Mouse (Mus musculus): ENCODE measurements at regions not wholly inside any gene's neighbourhood (a gene's known extent, or its start where the extent isn't known, plus 50 kb on each side); places are given as distances from the start of the nearest gene placed in this dataset.

DNA sequence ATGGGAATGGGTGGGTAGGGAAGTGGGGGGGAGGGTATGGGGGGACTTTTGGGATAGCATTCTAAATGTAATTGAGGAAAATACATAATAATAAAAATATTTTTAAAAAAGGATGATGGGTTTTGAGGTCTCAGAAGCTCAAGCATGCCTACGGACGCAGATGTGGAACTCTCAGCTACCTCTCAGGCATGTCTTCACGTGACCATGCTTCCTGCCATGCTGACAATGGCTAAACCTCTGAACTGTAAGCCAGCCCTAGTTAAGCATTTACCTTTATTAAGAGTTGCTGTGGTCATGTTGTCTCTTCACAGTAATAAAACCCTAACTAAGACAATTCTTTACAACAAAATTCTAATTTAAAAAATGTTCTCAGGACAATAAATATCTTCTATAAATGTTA lies 80.0 kb downstream of the Tex36 start:
- DNase-seq, result no peak

DNA sequence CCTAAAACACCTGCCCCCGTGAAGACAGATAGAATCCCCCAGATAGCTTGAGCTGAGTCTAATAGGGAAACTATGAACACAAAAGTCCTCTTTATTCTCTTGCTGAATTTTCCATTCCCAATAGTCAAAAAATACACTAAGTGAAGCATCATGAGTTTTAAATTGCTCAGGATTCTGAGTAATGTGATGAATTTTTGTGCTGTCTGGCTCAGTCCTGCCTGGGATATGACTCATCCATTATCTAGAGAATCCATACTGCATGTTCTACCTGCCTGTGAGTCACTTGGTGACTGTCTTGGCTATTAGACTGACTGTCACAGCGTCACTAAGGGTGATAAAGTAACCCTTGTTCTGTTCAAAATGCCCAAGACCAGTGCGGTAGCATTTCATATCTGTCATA lies 83.0 kb downstream of the Tex36 start:
- DNase-seq, result no peak

DNA sequence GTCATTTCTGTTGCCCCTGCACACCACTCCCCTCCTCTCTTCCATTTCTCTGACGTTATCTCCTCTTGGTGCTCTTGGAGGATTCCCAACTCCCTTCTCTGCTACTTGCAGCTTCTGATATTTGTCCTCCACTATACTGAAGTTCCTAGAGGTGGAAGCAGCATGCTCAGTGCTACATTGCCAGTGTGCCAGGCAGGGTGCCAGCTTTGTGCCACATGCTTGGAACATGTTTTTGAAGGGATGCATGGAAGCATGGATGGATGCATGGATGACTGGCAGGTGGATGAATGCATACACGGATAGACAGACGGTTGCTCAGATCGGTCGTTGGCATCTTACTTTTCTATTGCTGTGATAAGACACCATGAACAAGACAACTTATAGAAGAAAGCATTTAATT lies 84.4 kb downstream of the Tex36 start:
- no peak for DNase-seq

DNA sequence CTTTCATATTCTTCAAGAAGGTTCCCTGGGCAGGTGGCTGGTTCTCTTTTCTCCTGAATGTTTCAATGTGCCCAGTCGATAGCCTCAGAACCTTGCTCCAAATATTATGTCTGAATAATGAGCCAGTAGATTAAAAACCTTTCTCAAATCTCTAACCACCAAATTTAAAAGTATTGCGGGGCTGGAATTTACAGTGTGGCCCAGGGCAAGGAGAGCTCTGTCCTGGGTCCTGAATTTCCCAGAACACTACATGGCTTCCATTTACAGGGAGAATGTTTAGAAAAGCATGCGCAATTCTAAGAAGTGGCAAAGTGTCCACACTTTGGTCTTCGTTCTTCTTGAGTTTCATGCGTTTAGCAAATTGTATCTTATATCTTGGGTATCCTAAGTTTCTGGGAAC lies 91.0 kb downstream of the Tex36 start:
- DNase-seq, result no peak

DNA sequence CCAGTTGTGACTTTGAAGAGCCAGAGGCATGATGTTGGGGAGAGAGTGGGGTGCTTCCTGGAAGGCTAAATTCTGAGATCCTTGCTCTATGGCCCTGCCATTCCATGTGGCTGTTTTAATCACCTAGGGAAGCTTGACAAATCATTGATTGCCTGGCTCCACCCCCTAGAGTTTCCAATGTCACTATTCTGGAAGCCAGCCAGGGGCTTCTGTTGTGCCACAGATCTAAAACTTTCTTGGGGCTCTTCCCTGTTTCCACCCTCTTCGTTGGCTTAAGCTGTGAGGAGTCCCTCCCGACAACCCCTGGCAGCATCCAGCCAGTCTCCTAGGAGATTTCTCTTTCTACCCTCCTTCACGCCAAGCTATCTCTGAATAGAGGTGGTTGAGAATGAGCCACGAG lies 92.5 kb downstream of the Tex36 start:
- DNase-seq, result no peak

DNA sequence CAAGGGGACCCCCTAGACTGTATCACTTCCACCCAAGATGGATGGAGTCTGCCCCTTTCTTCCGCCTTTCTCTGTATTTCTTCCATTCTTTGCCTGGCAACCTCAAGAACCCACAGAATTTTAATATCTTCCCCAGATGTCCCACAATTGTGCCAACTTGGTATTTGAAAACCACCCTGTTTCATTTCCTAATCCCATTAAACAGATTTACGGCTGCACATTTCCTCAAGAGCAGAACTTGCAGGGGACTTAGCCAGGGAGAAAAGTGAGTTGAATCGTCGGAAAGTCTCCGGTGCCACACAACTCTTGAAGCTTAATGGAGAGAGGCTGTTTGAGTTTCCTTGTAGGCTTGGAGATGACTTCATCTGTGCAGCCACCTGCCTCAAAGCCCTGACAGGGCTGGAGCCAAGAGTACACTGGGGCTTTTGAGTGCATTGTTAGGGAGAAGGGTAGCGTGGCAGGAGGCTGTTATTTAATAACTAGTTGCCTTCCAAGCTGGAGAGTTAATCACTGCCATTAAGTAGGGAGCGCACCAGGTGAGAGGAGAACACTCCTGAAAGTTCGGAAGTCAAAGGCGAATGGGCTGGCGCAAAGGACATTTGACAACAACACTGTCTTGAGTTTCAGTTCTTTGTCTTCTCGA lies 93.5 kb downstream of the Tex36 start:
- no peak for DNase-seq

DNA sequence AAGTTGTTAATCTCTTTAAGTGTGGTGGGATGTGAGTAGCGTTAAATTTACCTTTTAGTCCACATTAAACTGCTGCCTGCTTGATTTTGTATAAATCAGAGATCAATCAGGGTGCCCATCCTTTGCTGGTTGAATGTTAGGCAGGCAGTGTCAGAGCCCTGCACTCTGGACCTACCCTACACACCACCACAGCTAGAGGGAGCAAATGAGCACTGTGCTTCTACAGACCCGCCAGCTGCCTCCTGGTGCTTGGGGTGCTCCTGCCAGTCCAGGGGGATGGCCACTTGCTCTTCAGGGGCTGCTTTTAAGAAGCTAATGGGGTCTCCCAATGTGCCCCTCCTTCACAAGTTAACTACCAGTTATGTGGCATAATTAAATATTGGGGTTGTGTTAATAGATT lies 96.3 kb downstream of the Tex36 start:
- no peak for DNase-seq

DNA sequence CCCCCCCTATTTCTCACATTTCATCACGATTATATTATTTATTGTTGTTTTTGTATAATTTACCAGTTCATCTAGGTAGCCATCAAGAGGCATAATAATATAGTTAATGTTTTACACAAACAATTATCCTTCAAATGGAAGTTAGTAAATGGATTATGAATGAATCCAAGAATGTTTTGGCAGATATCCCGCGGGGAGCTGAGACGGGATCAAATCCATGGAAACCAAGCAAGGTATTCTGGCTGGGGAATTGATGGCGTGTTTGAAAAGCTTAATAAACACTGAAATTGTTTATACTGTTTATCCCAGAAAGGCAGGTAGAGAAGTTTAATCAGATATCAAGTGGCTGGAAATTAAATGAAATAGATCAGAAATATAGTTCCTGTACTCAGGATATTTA lies 98.0 kb downstream of the Tex36 start:
- no peak for DNase-seq

DNA sequence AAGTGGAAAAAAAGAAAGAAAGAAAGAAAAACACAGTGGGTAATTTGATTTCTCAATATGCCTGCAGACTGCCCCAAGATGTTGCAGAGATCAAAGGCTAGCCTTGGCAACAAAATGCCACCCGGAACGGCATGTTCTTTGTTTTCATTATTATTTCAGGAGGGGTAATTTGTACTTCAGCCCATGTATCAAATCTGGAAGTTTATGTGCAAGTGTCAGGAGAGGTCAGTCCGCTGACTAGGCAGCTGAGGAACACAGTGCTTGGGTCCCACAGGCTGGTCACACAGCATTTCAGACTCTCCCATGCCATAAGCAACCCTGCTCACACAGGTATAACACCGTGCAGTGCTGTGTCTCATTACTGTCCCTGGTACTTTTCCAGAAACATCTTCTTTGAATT lies 99.2 kb downstream of the Tex36 start:
- no peak for DNase-seq

DNA sequence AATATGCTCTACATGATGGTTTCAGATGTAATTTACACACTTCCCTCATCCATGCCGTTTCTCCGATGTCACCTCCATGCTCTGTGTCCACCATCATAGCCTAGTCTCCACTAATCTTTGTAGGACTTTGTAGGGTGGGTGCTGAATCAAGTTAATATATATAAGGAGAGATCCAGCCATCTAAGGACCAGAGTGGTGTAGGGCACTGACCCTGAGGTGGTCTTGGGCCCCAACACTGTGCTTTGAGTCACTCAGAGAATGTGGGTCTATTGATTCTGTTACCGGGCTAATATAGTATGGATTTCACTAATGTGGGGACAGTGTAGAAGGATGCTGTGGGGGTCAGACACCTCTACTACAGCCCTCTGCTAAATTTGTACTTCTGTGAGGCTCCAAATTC lies 104.4 kb downstream of the Tex36 start:
- DNase-seq, result no peak

DNA sequence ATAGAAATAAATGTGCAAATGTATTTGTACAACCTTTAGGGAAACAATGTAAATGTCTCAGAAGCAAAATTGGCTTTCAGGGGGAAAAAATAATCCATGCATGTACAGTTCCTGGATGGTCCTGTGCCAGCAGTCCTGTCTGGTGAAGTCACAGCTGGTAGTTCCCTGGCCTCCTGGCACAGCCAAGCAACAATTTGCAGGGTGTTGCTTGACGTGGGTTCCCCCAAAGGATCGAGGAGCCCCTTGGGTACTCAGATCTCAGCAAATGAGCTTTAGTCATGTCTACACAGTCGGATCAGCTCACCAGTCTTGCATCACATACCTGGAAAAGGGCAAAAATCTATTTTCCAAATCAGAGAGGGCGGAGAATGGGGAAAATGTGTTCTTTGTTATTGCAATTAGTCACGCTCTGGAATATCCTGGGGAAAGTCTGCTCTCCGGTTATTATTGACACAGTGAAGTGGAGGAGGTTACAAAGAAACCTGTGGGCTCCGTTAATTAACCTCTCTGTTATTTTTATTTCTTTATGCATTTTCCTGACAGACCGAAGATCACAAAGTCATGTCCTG lies 106.9 kb downstream of the Tex36 start:
- no peak for DNase-seq

DNA sequence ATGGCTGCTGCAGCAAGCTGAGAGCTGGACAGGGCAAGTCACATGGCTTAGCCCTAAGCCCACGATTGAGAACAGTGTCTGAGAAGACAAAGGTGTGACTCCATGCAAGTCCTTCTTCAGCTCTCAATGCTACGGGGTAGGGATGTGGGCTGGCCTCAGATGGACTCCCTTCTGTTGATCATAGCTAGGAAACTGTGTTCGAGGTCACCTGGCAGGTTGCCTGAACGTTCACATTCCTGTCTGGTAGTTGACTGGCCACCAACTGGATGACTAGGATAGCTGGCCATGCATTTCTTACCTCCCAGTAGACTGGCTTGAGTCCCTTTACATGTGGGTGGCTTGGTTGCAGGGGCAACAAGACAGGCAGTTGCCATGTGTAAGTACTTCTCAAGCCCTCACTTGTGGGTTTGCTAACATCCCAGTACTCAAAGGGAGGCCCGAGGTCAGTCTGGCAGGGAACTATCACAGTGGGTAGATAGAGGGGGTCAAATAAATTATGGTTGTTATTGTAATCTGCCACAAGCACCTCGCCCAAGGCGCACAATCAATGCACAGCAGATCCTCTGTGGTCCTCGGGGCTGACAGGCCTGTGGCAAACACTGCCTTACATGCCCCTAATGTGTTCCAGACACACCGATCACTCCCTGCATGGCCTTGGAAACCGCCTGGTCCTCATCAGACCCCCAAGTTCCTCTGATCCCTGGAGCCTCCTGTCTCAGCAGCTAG lies 107.5 kb downstream of the Tex36 start:
- DNase-seq, result no peak

DNA sequence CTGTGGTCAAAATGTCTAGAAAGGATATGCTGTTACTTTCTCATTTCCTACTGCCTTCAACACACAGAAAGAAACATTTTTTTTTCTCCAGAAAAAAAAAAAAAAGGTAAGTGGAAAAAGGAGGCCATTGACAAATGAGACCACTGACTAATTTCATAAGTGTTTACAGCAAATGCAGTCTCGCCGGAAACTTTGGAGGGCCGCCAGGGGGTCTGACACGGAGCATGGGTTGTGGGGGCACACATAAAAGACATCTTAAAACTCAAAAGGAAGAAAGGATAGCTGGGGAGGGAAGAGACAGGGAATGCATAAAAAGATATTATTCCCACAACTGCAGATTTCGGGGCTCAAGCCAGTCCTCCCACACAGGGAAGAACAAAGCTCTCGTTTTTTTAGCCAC lies 109.3 kb downstream of the Tex36 start:
- DNase-seq, result no peak

DNA sequence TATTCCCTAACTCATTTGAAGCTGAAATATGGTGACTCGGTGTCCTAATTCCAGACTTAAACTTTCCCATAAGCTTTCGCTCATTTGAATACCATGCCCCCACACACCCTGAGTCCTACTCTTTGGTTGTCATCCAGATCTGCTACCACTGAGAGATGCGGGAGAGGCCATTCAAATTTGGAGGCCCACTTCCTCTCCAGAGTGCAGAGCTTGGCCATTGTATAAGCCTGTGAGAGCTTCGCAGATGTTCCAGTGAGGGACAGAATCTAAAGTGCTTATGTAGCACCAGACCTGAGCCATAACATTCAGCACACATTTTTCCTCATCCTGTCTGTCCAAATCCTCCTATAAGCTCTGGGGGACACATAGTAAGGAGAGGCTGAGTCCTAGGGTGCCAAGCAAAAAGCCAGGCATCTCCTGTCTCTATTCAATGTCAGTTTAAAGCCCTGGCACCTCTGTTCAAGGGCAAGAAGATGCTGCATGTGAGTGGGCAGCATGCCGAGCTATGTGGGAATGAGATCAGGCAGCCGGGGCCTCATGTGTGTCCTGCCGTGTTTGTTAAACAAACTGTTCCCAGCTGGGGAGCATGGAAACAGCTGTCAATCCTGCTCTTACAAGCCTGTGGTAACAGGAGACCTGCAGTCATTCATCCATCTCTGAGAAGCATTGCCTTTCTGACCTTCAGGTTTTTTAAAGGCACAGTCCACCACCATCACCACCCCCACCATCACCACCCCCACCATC lies 113.9 kb downstream of the Tex36 start:
- no peak for DNase-seq

DNA sequence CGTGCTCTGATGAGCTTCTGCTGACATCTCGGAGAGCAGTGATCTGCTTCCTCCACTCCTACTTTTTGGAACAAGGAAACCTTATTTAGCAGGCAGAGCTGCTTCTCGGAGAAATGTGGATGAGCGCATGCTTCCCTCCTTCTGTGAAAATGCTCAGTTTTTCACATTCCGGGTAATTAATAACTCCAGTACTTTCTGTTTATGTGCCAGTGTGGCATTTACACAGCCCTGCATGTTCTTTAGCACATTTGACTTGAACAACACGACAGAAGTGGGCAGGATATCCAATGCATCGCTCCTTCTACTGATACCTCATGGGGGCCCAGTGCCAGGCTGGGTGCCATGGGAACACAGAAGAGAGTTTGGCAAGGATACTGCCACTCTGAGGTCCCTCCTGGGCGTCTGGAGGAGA lies 117.5 kb downstream of the Tex36 start:
- no peak for DNase-seq

DNA sequence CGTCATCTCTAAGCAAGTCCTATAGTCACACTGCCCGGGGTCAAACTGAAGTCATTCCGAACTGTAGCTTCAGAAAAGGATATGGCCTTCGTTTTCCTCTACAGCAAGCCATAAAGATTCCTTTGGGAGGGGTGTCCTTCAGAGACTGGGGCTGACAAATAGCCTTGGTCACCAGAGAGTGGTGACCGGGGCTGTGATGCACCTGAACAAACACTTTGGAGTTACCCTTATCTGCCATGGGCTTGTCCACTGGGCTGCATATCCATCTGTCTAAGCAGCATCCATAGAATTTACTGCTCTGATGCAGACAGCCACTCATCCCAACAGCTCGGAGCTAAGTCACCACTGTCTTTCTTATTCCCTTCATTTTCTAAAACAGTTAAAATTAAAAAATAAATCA lies 120.4 kb downstream of the Tex36 start:
- DNase-seq, result no peak

DNA sequence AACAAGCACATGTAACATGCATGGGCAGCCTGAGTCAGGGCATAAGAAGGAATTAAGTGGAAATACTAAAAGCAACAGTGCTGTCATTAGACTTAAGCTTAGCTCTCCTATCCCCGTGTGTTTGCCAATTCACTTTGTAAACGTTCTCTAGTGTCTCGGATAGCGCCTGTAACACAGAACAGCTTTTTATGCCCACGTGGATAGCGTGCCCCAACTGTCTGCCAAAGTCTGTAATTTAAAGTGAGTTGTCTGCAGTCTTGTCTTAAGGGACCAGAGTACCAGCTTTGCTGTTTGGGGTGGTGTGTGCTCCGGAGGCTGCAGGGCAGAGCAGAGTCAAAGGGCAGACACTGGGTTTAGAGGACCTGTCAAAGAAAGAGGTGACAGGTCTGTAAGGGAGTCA lies 122.3 kb downstream of the Tex36 start:
- DNase-seq, result no peak

DNA sequence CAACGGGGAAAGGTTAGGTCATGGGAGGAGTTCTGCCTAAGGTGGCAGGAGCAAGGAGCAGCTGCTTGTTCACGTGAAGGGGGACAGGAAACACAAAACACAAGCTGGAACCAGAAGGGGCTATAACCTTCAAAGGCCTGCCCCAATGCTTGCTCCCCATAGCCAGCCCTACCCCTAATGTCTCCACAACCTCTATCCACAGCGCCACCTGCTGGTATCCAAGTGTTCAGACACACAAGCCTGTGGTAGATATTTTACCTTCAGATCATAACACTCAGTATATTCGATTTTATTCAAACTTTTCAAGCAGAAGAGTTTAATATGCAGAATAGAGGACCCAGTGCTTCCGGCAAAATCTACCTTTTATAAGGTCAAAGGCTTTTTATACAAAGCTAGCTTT lies 124.0 kb downstream of the Tex36 start:
- no peak for DNase-seq

DNA sequence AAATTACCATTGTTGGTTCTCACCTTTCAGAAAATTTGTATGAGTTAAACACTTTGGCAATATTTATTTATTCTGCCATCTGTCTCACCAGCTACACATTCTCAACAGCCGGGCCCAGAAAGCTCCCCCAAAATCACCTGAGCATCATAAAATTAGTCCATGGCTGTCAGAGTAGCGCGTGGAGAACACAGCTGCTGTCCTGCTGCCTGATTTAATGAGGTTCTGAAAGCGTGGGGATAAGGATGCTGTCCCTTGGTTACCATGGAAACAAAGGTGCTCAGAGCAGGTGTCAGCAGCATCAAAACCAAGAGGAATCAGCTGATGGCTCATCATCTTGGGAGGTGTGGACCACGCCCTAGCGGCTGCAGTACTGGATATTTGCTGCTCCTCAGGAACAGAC lies 124.7 kb downstream of the Tex36 start:
- peak; percentile 39 for DNase-seq

DNA sequence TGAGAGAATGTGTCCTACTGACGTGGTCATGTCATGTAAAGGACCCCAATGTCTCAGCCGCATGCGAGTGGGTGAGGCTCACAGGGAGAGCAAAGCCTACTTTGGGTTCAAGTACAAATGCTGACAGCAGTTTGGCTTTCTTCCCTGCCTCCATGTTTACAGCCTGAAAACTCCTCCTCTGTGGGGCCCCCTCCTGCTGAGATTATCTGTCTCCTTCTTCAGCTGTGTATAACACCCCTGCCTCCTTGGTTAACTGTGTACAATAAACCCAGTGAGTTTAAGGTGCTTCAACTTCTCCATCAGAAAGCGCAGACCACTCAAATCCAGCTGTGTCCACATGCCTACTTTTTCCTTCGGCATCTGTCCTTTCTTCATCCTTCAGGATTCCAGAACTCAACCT lies 130.3 kb downstream of the Tex36 start:
- no peak for DNase-seq

DNA sequence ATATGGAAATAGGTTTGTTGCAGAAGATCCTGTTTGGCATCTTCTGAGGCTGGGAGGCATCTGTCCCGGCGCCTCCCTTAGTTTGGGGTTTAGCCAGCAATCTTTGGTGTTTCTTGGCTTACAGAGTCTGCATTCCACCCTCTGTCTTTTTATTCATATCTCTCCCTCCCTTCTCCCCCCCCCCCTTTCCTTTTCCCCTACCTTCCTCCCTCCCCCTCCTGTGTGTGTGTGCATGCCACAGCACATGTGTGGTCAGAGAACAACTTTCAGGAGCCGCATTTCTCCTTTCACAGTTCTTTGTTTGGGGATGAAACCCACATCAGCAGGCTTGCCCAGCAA lies 131.4 kb downstream of the Tex36 start:
- no peak for DNase-seq

DNA sequence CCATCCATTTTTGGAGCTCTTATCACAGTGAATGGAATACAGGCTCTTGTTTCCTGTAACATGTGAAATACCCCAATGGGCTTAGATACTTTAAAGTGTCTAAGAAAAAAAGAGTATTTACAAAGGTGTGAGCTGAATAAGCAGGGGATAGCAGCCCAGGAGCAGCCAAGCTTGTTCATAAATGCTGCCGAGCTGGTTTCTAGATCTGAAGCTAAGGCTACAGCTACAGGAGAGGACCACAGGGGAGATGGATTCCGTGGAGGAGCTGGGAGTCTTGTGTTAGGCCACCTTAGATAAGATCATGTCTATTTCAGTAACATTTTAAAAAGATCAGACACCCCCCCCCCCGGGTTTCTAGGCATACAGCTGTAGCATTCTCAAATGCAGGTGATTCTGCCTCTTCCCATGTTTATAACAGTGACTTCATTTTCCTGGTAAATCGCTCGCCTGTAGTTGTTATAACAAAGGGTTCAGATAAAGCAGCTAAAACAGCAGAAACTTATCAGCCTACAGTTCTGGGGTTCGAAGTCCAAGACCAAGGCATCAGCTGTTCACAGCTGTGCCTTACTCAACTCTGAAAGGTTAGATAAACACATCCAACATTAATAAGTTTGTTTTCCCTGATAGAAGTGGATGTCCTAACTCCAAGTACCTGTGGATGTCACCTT lies 131.9 kb downstream of the Tex36 start:
- DNase-seq, result no peak

DNA sequence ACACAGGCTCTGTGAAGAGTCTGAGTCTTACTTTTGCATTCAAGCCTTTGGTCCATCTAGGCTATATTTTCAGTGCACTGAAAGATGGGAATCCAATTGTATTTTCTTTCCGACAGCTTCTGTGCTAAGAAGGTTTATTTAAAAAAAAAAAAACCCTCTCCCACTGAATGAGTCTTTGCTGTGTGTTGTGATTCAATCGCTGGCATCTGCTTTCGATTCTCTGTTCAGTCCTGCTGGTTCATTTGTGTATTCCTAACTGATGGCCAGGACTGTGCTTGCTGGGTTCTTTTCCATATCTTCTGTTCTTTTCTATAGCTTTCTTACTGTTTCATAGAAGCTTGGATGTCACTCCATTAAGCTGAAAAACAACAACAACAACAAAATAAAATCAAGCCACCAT lies 132.9 kb downstream of the Tex36 start:
- DNase-seq, result peak; percentile 57

DNA sequence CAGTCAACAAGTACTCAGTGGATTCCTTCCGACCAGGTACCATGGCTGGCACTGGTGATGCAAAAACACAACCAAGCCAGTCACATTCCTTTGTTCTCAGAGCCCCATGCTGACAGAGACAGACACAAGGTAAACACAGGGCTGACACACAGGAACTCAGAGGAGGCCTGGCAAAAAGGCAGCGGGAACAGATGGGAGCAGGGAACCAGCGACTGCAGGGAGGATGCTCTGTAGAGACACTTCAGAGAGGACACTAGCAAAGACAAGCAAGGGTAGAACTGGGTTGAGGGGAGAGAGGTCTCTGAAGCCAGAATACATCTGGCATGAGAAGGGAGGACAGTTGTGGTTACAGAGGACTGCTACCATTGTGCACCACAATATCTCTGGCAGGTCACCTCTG lies 133.6 kb downstream of the Tex36 start:
- DNase-seq, result peak; percentile 96
